Mouse (Mus musculus) neural tube, embryonic 11.5 days (tissue): ENCODE measurements around the gene Ttll1. TPM values are rescaled to one million over a fixed set of nuclear protein-coding genes. Genes with fewer than 3 reads are reported as not detected.

Source experiments
- ATAC-seq: fragments of 200-750 bp; cut with Nextera tagmentation; 2 replicates; pipeline ENCODE4 v1.8.0; 2017; ENCODE audit warnings: moderate number of reproducible peaks, mild to moderate bottlenecking, moderate TSS enrichment, moderate library complexity; ENCODE audit not compliant: insufficient read depth, low FRiP score, low TSS enrichment
- DNase-seq: peaks from one replicate; pipeline ENCODE4 v3.0.0-alpha.2; 2015; ENCODE audit warnings: low spot score
- H3K27ac ChIP-seq: fragments of 300-500 bp; sonication (generic); 2 replicates; pipeline ENCODE4 v1.5.1; 2014; ENCODE audit warnings: low read depth, mild to moderate bottlenecking, low read length
- H3K27me3 ChIP-seq: fragments of 300-500 bp; sonication (generic); 2 replicates; pipeline ENCODE4 v1.6.1; 2014; ENCODE audit warnings: mild to moderate bottlenecking, low read length, mixed read lengths; ENCODE audit not compliant: control insufficient read depth, insufficient read depth
- H3K36me3 ChIP-seq: fragments of 300-500 bp; sonication (generic); 2 replicates; pipeline ENCODE4 v1.6.1; 2014; ENCODE audit warnings: mild to moderate bottlenecking, low read length, moderate library complexity, mixed read lengths; ENCODE audit not compliant: control insufficient read depth, insufficient read depth
- H3K4me1 ChIP-seq: fragments of 300-500 bp; sonication (generic); 2 replicates; pipeline ENCODE4 v1.6.1; 2014; ENCODE audit warnings: low read length, mixed read lengths; ENCODE audit not compliant: control insufficient read depth, insufficient read depth
- H3K4me2 ChIP-seq: fragments of 300-500 bp; sonication (generic); 2 replicates; pipeline ENCODE4 v1.6.1; 2014; ENCODE audit warnings: low read depth, mild to moderate bottlenecking, moderate library complexity
- H3K4me3 ChIP-seq: fragments of 300-500 bp; sonication (generic); 2 replicates; pipeline ENCODE4 v1.5.1; 2014; ENCODE audit warnings: low read depth, low read length
- H3K9ac ChIP-seq: fragments of 300-500 bp; sonication (generic); 2 replicates; pipeline ENCODE4 v1.6.1; 2014; ENCODE audit warnings: mild to moderate bottlenecking, low read length
- H3K9me3 ChIP-seq: fragments of 300-500 bp; sonication (generic); 2 replicates; pipeline ENCODE4 v1.6.1; 2016; ENCODE audit warnings: low read length; ENCODE audit not compliant: control insufficient read depth
- WGBS: fragments of 180-500 bp; shearing (Covaris S2); extraction: QIAGEN DNeasy Blood & Tissue Kit; methylation state at CpG from one replicate; pipeline ENCODE4 v1.1.7; 2014; 5-methylcytosine and 5-hydroxymethylcytosine counted together
- polyA plus RNA-seq: library from polyadenylated mRNA; unstranded; fragments of >200 nt; fragmentation: Nextera tagmentation; extraction: Ambion mirVana; gene quantifications from 2 replicates; pipeline ENCODE4 v1.2.1, GENCODE M21; 2014

Ttll1 gene
- polyA plus RNA-seq = 33.9 and 38.1 TPM in 2 replicates

GRCm38 (mm10) chr15:83510805-83511405, at the start of gene Ttll1:
TSS of gene Ttll1 (minus strand) at chr15:83510893.
- no peaks in the 10 kb centered on the region for H3K9me3 ChIP-seq
- no peaks in the 10 kb centered on the region for H3K4me1 ChIP-seq
- 13% methylated on average over 41 of the region's 41 CpGs for WGBS
- peak within 1 kb of the TSS; percentile 63 for H3K9ac ChIP-seq
- peak within 1 kb of the TSS; percentile 54 for H3K4me3 ChIP-seq
- H3K4me2 ChIP-seq = peak within 1 kb of the TSS; percentile 82
- ATAC-seq = peak; percentile 92
- H3K27ac ChIP-seq = peak within 1 kb of the TSS; percentile 76; the same call in 1 of the 2 replicates
- DNase-seq = peak; percentile 97
- H3K27me3 ChIP-seq = no peaks in the 10 kb centered on the region
- H3K36me3 ChIP-seq = no peaks in the 10 kb centered on the region

GRCm38 (mm10) chr15:83555161-83555974, 44.7 kb upstream of the Ttll1 start:
- Histone ChIP-seq H3K4me3 (peak overlapping the region; percentile 81), H3K9me3 (no peaks in the 10 kb centered on the region), H3K27ac (peak overlapping the region; percentile 90), H3K9ac (peak overlapping the region; percentile 97), H3K4me2 (peak overlapping the region; percentile 67), H3K36me3 (no peaks in the 10 kb centered on the region), H3K4me1 (0 out of 2 replicates have a peak, but pooled peaks cover 2% of the 10 kb centered on the region), H3K27me3 (no peaks in the 10 kb centered on the region)
- peak; percentile 80 for ATAC-seq
- peak; percentile 92 for DNase-seq
- WGBS = under 1% methylated on average over 61 of the region's 74 CpGs

GRCm38 (mm10) chr15:83553831-83554230, 43.1 kb upstream of the Ttll1 start:
- Histone ChIP-seq H3K9me3 (no peaks in the 10 kb centered on the region), H3K4me1 (0 out of 2 replicates have a peak, but pooled peaks cover 2% of the 10 kb centered on the region), H3K4me3 (no peak overlapping the region), H3K36me3 (peaks cover 5% of the 10 kb centered on the region; the same call in 1 of the 2 replicates), H3K27me3 (no peaks in the 10 kb centered on the region), H3K27ac (no peak overlapping the region), H3K4me2 (no peak overlapping the region), H3K9ac (no peak overlapping the region)
- DNase-seq (no peak), ATAC-seq (no peak)

- H3K4me2 ChIP-seq = no peak overlapping the region
- H3K9me3 ChIP-seq = no peaks in the 10 kb centered on the region
- no peaks in the 10 kb centered on the region for H3K27me3 ChIP-seq
- H3K4me3 ChIP-seq = no peak overlapping the region
- DNase-seq (no peak), ATAC-seq (no peak)
- H3K4me1 ChIP-seq = 0 out of 2 replicates have a peak, but pooled peaks cover 2% of the 10 kb centered on the region
- no peak overlapping the region for H3K27ac ChIP-seq
- WGBS = 87% methylated on average over 2 of the region's 2 CpGs
- H3K36me3 ChIP-seq = peaks cover 5% of the 10 kb centered on the region
- no peak overlapping the region for H3K9ac ChIP-seq
Observed at GRCm38 (mm10) chr15:83550137-83550536, 39.4 kb upstream of the Ttll1 start.

- WGBS = 93% methylated on average over 8 of the region's 8 CpGs
- H3K4me2 ChIP-seq = no peak overlapping the region
- H3K9ac ChIP-seq = no peak overlapping the region
- peaks cover 5% of the 10 kb centered on the region for H3K36me3 ChIP-seq
- no peaks in the 10 kb centered on the region for H3K9me3 ChIP-seq
- DNase-seq (no peak), ATAC-seq (no peak)
- no peaks in the 10 kb centered on the region for H3K27me3 ChIP-seq
- no peak overlapping the region for H3K4me3 ChIP-seq
- no peaks in the 10 kb centered on the region for H3K4me1 ChIP-seq
- H3K27ac ChIP-seq = no peak overlapping the region
Observed at GRCm38 (mm10) chr15:83547144-83547543, 36.5 kb upstream of the Ttll1 start.

- Histone ChIP-seq H3K4me2 (no peak overlapping the region), H3K27me3 (no peaks in the 10 kb centered on the region), H3K9ac (no peak overlapping the region), H3K4me1 (no peaks in the 10 kb centered on the region), H3K9me3 (no peaks in the 10 kb centered on the region), H3K27ac (no peak overlapping the region), H3K36me3 (peaks cover 5% of the 10 kb centered on the region), H3K4me3 (no peak overlapping the region)
- 93% methylated on average over 7 of the region's 7 CpGs for WGBS
- DNase-seq = no peak
- no peak for ATAC-seq
Observed at GRCm38 (mm10) chr15:83546029-83546428, 35.3 kb upstream of the Ttll1 start.

- no peak overlapping the region for H3K4me3 ChIP-seq
- no peak overlapping the region for H3K4me2 ChIP-seq
- ATAC-seq (no peak), DNase-seq (no peak)
- H3K36me3 ChIP-seq = no peaks in the 10 kb centered on the region
- H3K27me3 ChIP-seq = no peaks in the 10 kb centered on the region
- no peaks in the 10 kb centered on the region for H3K4me1 ChIP-seq
- H3K9ac ChIP-seq = no peak overlapping the region
- H3K27ac ChIP-seq = no peak overlapping the region
- no peaks in the 10 kb centered on the region for H3K9me3 ChIP-seq
- WGBS = 85% methylated on average over 9 of the region's 9 CpGs
Observed at GRCm38 (mm10) chr15:83541647-83542287, 31.1 kb upstream of the Ttll1 start.

GRCm38 (mm10) chr15:83539905-83540304, 29.2 kb upstream of the Ttll1 start:
- WGBS = 79% methylated on average over 4 of the region's 4 CpGs

More at GRCm38 (mm10) chr15:83539905-83540304, 29.2 kb upstream of the Ttll1 start:
- no peak overlapping the region for H3K4me2 ChIP-seq
- H3K4me3 ChIP-seq = no peak overlapping the region
- H3K4me1 ChIP-seq = no peaks in the 10 kb centered on the region
- no peaks in the 10 kb centered on the region for H3K27me3 ChIP-seq
- H3K27ac ChIP-seq = no peak overlapping the region
- H3K9ac ChIP-seq = no peak overlapping the region
- DNase-seq (no peak), ATAC-seq (no peak)
- no peaks in the 10 kb centered on the region for H3K36me3 ChIP-seq
- H3K9me3 ChIP-seq = no peaks in the 10 kb centered on the region
